Mouse (Mus musculus): Measurements from ENCODE around the gene Zfp341.

- TF ChIP-seq POLR2A (IDR thresholded peaks at IDR 0.05; ENCODE audit: low read depth, low read length) (no peak), CTCF (IDR thresholded peaks at IDR 0.05; ENCODE audit: extremely low read depth, insufficient read length, insufficient replicate concordance, low read depth, low read length) (no peak)
Measured at GRCm38 (mm10) chr2:154632203-154632780, 19.2 kb downstream of the Zfp341 start.
